Mouse (Mus musculus) embryo, embryonic 9.5 days (tissue): ENCODE measurements around the gene Pgap3.

Experiments
- DNase-seq: peaks from one replicate; pipeline ENCODE4 v3.0.0-alpha.2; 2017; ENCODE audit errors: extremely low spot score

The Pgap3 gene

GRCm38 (mm10) chr11:98400161-98400726 is at the start of gene Pgap3:
Pgap3 (minus strand) TSS chr11:98400490.
- peak; percentile 93 for DNase-seq

DNA sequence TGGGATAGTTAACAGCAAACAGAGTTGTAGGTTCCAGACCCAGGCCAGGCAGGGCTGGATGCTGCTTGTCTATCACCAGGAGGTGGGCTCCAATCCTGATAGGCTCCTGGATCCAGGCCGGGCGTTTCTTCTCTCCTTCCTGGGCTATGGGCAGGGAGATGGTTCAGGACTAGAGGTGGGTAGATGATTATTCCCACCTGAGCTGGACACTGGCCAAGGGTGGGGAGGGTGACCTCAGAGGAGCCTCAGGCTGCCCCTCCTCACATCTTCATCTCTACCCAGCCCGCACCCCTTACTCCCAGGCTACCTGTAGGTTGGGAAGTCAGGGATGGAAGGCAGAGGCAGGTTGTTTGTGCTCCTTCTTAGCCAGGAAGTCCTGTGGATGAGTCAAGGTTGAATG is 49.1 kb upstream of the Pgap3 start:
- no peak for DNase-seq

DNA sequence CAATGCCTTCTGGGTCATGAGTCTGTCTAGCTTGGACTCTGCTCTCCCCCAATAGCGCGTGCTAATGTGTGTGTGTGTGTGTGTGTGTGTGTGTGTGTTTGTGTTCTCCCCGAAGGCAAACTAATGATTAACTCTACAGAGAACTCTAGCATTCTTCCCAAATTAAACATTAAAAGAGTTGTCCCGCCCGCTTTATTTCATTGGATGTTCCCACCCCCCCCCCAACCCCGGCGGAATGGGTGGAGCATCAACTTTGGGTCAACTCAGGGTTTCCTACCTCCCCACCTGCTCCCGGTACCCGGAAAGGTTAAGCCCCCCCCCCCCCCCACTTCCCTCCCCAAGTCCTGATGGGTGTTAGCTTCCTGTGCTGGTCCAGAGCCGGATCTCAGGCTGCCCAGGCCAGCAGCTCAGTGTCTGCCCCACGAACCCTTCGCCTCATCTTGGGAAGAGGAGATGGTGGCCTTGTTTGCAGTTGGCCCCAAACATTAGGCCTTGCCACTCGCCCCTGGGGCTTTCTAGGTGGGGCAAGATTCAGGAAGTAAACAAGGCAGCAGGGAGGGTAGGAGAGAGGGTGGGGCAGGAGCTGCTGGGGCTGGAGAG is 48.0 kb upstream of the Pgap3 start:
- DNase-seq, result no peak

GRCm38 (mm10) chr11:98447475-98447834 is 47.2 kb upstream of the Pgap3 start:
- no peak for DNase-seq

GRCm38 (mm10) chr11:98446562-98447474 is 46.5 kb upstream of the Pgap3 start:
- peak; percentile 62 for DNase-seq

DNA sequence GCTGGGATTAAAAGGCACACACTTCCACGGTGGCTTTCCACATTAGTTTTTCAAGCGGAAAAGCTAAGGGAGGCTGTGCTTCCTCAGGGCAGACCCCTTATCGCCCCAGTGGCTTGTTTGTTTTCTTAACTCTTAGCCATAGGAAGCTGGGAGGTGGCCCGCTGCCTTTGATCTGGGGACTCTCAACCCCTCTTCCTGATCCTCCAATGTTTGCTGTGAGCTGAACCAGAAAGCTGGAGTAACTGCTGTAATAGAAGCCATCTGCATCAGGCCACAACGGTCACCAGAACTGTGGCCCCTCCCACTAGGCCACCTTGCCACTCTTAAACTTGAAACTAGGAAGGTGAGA is 45.9 kb upstream of the Pgap3 start, which contains the start of gene Grb7:
TSS of gene Grb7 (plus strand) at position 182 of the 349 bp plus-strand sequence.
- peak; percentile 59 for DNase-seq

GRCm38 (mm10) chr11:98445679-98446078 is 45.4 kb upstream of the Pgap3 start:
- no peak for DNase-seq

- DNase-seq, result no peak
These were observed 44.9 kb upstream of the Pgap3 start for GRCm38 (mm10) chr11:98445238-98445637.

DNA sequence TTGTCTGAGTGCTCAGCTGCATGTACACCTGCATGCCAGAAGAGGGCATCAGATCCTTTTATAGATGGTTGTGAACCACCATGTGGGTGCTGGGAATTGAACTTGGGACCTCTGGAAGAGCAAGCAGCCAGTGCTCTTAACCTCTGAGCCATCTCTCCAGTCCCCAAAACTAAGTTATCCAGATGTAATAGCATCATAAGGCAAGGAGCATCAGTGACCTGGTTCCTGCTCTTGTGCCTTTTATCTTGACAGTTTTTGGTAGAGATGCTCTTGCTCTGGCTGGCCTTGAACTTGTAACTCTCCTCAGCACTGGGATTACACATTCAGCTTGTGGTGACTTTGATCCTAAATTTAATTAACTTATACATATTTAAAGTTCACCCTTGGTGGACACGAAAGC is 43.4 kb upstream of the Pgap3 start:
- no peak for DNase-seq

DNA sequence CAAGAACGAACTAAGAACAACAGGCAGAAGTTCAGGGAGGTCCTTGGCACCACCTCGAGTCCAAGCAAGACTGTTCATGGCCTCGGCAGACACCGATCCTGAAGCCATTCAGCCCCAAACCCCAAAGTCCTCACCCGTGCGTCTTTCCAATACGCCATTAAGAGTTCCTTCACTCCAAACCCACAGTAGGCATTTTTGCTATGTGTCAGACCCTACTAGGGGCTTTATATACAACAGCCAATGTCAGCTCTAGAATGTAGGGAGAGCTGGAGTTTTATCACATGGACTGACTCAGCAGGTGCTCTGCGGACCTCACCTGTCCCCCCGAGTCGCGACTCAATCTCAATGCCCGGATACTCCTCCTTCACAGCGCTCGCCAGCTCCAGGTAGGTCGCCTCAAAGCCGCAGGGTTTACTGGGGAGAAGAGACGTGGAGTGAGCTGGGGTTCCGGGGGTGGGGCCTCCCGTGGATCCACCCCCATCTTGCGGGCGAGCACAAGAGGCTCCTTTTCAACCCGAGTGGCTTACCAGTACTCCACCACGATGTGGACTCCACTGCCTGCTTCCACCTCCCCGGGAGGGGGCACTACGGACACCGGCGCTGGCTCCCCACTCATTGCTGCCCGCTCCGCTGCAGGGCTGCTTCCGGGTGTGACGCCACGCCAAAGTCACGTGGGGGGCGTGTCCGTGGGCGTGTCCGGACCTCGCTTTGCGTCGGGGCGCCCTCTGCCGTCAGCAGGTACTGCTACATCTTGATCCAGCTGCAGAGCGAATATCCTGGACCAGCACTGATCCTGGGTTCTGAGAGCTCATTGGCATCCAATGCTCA is 38.3 kb upstream of the Pgap3 start, which contains the start of gene Mien1:
TSS of gene Mien1 (minus strand) at position 661 of the 828 bp plus-strand sequence.
- DNase-seq, result peak; percentile 95

DNA sequence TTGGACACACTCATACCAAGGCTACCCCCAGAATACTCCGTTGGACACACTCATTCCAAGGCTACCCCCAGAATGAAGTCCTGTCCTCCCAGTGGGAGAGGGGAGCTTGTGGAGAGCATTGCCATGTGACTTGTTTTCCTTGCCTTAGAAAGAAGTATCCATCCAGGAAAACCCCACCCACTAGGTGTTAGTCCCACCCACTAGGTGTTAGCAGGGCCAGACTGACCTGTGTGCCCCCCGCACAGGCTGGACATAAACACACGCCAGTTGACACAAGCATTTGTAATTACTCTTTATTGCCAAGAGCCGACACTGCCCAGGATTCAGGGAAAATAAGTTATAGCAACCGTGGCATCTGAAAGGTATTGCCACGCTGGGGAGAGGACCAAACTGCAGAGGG is 37.2 kb upstream of the Pgap3 start:
- no peak for DNase-seq

- no peak for DNase-seq
These were observed 35.4 kb upstream of the Pgap3 start for GRCm38 (mm10) chr11:98435723-98436122.

GRCm38 (mm10) chr11:98431743-98432502 is 31.6 kb upstream of the Pgap3 start:
- no peak for DNase-seq

- no peak for DNase-seq
These were observed 28.1 kb upstream of the Pgap3 start for GRCm38 (mm10) chr11:98428436-98428835.

GRCm38 (mm10) chr11:98426592-98426991 is 26.3 kb upstream of the Pgap3 start:
- DNase-seq, result no peak

- DNase-seq, result no peak
These were observed 18.8 kb upstream of the Pgap3 start for GRCm38 (mm10) chr11:98418939-98419547.

GRCm38 (mm10) chr11:98418273-98418672 is 18.0 kb upstream of the Pgap3 start:
- DNase-seq, result no peak

- no peak for DNase-seq
These were observed 16.8 kb upstream of the Pgap3 start for GRCm38 (mm10) chr11:98417074-98417473.

DNA sequence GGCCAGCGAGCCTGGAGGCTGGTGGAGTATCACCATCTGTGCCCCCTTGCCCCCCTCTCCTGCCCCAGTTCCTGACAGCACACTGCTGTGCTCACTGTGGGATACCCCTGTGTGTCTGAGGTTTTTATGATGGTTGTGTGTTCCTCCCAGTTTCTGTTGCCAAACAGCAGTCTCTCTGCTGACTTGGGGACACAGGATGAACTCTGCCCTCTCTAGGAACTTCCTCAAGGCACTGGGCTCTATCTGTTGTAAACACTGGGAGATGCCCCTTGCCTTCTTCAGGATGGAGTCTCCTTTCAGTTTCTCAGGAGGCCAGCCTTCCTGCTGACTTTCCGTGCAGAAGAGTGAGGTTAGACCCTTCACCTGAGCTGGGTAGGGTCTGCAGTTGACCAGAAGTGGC is 13.9 kb upstream of the Pgap3 start:
- no peak for DNase-seq

DNA sequence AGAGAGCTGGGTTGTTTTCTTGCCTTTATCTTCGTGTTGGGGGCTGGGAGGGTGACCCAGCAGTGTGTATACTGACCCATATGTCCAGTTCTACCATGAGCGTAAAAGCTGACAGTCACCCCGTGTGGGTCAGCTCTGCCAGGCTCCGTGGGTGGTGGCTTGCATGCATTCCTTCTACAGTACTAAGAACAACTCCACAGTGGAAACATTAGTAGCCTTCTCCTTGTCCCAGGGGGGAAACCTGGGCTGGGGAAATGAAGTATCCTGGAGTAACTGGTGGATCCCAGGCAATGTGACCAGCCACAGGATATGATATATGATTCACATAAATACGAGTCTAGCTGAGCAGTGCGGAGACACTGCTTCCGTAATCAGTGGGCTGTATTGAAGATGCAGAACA is 13.4 kb upstream of the Pgap3 start:
- no peak for DNase-seq

GRCm38 (mm10) chr11:98412797-98413301 is 12.6 kb upstream of the Pgap3 start:
- DNase-seq, result peak; percentile 69
